Mouse (Mus musculus) hindlimb bud, embryonic 11.5 days (tissue): ENCODE results near the gene Tomm7.
A peak's percentile ranks its signal among the peaks of the same experiment; 100 is the strongest.
"Not testable (repeated sequence)": the region's sequence is repeated elsewhere in the genome, so short reads cannot be mapped to it uniquely, and the experiment has no call there.

ENCODE experiments used
- DNase-seq: peaks from one replicate; pipeline ENCODE4 v3.0.0-alpha.2; 2012; ENCODE audit warnings: low read depth, low spot score; ENCODE audit errors: extremely low spot score

The Tomm7 gene

DNA sequence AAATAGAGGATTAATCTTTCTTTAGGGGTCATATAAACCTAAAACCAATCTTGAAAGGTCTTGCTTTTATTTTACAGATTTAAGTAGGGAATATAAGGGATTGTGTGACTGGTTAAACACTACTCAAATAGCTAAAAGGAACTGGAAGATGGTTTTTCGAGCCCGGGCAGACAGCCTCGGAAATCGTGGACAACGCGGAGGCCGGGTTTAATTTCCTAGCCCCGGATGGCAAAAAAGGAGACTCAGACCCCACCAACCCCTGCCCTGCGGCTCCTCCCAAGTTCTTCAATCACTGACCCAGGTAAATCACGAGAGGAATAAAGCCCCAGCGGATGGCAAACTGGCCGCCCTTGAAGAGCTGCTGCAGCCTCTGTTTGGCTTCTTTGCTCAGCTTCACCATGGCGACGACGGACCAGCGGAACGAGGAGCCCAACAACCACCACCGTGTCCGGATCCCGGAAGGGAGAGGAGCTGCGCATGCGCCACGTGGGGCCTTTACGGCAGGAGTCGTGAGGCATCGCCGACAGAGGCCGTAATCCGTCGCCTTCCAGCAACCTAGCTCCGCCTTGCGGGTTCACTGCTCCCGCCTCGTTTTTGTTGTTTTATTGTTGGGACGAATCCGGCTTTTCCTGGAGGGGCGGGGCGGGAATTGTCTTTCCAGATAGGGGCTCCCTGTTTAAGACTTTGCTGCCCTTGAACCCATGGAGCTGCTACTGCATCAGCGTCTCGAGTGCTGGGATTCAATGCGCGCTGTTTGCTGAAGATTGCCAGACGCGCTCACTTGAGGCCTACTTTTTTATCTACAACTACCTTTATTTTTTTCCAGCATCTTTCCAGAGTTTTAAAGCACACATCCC is at the start of gene Tomm7:
Gene Tomm7 (minus strand): TSS at position 488 of the 857 bp plus-strand sequence.
- peak; percentile 95 for DNase-seq

DNA sequence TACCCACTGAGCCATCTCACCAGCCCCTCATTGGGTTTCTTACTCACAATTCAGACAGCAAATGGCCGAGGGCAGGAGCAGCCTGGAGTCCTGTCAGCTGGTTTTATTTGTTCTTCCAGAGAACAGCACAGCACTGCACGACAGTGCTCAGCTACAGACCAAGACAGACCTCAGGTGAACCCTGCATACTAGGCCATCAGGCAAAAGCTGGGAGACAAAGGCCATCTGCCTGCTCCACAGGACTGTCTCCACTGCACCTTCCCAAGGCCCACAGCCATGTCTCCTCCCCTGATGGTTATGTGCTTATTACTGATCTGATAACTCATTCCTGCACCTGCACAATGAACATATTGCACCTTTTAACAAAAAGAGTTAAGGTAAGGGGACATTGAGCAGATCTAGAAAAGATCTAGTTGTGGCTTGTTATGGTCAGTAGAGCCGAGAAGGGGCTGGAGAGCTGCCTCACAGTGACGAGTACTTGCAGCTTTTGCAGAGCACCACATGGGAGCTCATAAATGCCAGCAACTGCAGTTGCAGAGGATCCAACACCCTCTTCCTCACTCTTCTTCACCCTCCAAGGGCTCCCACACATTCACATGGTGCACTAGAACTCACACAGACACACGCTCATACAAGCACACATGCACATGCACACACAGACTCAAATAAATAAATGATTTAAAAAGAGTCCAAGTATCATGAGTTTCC is 49.3 kb upstream of the Tomm7 start:
- DNase-seq = no peak

DNA sequence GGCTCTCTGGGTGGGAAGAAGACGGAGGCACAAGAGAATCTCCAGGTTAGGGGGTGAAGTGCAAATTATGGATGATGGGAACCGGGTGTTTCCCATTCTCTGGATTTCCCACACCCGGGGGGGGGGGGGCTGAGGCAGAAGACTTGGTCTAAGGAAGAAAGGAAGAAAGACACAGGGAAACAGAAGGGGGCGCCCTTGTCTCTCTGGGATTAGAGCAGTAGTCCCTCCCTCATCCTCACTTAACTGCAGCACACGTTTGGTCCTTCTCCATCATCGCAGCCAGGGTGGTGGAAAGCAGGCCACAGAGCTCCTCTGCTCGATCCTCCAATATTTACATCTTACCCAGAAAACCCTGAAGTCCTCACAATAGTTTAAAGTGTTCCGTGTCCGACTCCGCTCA is 46.8 kb upstream of the Tomm7 start:
- no peak for DNase-seq

DNA sequence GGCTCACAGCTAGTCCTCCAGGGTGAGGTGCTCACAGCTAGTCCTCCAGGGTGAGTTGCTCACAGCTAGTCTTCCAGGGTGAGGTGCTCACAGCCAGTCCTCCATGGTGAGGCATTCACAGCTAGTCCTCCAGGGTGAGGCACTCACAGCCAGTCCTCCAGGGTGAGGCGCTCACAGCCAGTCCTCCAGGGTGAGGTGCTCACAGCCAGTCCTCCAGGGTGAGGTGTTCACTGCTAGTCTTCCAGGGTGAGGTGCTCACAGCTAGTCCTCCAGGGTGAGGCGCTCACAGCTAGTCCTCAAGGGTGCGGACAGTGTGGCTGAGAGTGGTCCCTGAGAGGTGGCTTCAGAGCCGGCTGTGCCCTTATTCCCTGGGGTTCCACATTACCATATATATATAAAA is 45.5 kb upstream of the Tomm7 start:
- DNase-seq = no peak

DNA sequence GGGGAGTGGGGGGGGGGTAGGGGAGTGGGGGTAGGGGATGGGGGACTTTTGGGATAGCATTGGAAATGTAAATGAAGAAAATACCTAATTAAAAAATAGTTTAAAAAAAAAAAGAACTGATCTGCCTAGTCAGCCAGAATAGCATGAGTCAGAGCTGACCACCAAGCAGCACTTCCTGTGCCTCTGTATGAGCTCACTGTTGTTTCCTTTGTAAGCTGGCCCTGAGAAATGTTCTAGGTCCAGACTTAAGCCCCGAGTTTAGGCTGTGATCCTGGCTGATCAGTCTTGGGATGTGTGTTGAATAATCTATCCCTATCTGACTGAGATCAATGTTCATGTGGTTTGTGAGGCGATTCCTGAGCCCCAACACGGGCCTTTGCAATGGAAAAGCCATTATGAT is 43.1 kb upstream of the Tomm7 start:
- no peak for DNase-seq

DNA sequence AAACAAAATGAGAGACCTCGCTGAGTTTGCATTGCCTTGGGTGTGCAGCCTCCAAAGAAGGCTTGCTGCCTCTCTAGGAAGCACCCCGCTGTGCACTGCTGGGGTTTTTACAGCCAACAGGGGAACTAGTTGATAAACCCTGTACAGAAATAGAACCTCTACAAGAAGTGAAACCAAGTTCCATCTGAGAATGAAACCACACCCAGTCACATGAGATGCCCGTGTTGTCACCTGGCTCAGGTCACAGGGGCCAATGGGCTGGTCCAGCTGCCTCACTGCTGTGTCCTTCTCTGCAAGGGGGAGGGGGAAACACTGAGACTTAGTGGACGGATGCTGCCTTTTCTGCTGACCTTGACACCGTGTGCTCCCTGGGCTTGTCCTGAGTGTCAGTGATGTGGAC is 30.5 kb upstream of the Tomm7 start:
- no peak for DNase-seq

DNA sequence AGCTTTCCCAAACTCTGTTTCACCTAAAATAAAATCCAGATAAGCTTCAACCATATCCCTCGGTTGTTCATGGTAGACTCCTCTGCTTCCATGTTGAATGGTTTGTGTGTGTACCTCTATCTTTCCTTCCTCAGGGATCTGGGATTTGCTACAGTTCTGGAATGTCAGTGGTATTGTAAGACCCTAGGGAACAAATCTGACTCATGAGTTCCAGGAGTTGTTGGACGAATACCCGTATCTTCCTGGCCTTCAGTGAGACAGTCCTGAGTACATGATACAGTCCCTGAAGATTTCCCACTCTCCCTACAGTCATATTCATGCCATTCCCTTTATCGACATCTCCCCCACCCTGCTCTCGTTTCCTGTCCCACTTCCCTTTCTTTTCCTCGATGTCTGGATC is 28.6 kb upstream of the Tomm7 start:
- no peak for DNase-seq

DNA sequence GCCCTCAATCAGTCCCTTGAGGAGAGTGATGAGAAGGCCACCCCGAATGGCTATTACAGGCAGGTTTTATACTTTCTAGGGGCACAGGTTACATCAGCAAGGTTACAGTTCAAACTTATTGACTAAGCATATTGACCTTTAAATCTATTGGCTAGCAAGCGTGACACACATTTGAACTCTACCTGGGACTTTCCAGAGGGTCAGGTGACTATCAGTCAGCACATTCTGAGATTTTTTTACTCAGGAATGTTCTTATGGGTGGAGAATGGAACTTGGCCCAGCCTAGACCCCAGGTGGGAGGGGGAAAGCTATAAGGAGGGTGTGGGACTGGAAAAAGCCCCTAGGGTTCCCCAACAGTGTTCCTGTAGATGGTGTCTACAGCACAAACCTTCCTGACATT is 27.4 kb upstream of the Tomm7 start:
- not testable (repeated sequence) for DNase-seq

DNA sequence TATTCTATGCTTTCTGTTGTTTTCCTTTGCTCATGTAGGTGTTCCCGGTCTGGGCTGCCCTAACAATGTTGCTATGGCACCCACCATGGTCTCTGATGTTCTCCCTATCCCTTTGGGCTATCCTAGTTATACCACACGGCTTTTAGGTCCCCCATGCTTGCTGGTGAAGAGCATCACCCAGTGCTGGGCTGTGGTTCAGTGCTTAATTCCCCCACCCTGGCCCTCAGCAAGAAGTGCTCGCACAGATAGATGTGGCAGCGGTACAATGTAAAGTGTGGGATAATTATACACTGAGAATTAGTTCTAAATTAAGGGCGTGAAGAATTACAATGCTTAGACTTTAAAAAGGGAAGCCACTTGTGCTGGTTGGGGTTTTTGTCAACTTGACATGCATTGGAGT is 22.0 kb upstream of the Tomm7 start:
- no peak for DNase-seq

DNA sequence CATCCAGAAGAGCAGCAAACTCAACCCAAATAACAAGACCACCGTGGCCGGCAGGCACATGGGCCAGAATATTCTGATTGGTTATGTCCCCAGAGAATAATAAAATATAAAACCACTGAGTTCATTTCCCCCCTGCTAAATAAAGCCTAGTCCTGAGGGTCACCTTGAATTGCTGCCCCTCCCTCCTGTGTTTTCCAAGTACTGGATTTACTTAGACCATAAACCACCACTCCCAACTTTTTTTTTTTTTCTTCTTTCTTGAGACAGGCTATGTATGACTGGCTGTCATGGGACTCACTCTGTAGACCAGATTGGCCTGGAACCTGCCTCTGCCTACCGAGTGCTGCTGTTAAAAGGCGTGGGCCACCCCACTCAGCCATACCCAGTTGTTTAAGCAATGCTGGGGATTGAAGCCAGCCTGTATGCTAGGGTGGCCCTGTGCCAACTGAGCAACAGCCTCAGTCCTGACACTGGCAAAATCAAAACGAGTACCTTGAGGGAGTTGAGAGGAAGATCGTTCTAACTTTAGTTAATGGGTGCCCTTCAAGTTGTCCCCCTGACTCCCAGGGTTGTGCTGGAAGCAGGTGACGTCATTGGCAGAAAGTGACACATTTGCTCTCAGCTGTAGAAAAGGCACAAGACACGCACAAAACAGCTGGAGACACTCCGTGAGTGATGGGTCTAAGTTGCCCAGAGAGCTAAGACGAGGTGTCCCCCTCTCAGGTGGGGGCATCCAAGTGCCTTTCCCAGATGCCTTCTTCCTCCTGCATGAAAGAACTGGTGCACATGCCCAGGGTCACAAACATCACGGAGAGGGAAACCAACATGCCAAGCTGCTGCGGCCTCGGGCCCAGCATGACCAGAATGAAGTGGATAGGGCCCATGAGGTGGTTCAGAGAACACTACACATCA is 20.3 kb upstream of the Tomm7 start:
- no peak for DNase-seq

DNA sequence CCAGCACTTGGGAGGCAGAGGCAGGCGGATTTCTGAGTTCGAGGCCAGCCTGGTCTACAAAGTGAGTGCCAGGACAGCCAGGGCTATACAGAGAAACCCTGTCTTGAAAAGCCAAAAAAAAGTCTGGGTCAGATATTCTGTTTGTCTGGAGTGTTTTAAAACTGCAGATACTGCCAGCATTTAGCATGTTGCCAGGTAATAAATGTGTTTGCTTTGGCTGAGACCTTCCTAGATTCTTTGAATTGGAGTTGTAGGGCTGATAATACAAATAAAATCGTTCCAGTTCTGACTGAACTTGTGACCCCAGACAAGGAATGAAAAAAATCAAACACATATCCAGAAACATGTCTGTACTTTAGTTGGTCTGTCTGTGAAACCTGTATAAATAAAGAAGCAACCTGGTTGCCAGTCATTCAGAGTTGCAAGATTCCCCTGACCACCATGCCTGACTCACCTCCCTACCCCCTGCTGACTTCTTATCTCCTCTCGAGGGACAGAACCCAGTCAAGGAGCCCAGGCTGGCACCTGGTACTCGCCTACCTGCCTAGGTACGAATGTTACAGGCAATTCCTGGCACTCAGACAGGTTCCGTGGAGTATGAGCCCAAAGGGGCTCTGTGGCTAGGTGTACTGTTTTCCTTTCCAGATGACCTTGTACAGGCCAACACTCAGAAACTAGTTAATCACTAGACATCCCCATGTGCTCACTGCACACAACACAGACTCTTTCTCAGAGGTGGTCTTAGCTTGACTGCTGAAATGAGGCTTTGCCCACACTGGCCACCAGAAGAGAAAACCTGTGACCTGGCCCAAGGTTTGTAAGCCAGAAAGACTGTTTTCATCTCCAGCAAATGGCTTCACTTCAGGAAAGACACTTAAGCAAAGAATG is 19.4 kb upstream of the Tomm7 start:
- no peak for DNase-seq

DNA sequence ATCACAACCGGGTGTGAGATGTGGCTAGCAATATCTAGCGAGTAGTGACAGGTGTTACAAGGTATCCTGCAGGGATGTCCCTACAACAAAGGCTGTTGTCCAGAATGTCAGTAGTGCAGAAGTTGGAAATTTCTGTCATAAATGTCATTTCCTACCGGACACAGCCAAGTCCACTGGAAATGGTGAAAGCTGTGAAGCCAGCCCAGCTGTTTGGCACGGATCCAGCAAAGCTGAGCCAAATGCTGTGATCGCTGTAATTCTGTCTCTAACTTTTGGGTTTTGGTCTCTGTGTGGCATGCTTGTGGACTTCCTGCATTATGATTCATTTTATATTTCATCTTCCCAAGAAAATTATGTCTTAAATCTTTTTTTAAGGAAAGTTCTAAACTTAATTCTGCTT is 18.3 kb upstream of the Tomm7 start:
- DNase-seq = no peak

DNA sequence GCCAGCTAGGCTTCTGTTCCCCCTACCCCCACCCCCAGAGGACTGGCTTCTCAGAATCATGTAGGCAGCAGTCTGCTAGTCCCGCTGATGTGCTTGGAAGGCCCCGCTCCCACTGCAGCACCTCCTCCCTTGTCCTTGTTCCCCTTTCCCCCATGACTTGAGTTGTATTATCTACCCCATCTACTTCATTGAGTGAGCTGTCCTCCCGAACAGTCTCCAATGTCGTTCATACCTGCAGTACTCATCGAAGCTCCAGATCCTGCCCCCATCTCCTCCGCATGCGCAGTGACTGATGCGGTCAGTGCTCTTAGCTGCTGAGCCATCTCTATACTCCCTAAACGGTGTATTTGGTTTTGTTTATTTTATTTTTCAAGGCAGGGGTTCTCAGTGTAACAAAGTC is 17.8 kb upstream of the Tomm7 start:
- no peak for DNase-seq

DNA sequence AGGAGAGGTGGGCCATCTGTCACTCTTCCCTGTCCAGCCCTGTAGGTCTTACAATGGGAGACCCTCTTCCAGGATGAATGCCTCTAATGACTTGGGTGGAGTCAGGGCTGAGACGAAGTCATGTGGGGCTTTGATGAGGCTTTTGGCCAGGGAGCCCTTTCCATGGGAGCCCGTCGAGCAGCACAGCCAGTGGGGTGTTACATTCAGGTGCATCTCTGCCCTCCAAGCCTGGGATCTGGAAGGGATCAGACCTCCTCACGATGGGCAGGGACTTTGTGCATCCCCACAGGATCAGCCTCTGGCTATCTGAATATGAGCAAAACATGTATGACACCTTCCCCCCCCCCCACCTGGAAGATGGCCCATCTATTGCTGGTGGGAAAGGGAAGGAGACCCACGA is 15.9 kb upstream of the Tomm7 start:
- DNase-seq = no peak

DNA sequence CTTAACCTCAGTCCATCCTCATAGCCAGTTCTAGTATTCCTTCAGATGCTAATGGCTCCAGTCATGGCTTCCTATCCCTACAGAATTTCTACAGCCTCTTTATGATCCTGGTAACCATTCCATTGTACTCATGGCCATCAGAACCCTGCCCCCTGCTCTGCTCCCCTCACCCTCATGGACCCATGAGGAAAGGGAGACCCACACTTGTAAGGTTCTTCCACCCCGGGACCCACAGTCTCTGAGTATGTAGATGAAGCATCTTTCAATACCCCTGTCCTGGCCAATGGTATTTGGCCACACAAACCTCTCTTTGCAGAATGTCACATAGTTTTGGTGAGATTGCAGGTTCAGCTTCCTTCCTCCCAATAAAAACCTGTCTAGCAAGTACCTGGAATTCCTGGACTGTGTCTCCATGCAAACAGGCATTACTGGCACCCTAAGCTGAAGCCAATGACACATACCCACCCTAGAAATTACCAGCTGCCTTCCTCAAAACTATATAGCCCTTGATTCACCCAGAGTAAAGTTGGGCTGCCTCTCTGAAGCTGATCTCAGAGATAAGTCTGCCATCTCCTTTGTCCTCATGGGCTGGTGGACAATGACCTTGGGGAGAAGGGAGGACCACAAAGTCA is 15.2 kb upstream of the Tomm7 start:
- no peak for DNase-seq

DNA sequence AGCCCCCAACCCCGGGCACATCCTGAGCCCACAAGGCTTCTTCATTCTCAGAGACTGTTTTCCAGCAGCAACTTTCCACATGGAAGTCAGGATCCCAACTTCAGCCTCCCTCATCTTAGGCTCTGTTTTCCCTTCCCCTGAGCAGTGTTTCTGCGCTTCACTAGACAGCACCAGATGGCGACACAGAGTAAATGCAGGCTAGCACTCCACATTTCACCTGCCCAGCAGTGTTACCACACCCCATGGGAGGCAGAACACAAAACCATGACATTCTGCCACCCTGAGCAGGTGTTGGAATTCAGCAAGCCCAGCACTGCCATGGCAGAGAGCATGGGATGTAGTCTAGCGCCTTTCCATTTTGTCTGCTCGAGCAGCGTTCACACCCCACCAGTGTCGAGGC is 14.7 kb upstream of the Tomm7 start:
- no peak for DNase-seq

DNA sequence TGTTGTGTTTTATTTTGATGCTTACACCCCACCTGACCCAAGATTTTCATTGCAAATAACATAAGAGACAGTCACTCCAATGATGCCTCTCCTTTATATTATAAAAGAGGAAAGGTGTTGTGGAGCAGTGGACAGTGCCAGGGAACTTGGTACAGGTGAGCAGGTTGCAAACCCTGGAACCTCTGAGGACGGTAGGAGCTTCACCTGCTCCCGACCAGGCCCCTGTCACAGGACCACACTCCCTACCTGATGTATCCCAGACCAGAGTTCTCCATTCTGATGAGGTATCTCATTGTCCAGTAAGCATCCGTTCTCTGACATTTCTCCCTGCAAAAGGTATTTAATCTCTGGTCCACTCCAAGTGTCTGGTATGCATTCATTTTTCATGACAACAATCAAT is 14.0 kb upstream of the Tomm7 start:
- no peak for DNase-seq

DNA sequence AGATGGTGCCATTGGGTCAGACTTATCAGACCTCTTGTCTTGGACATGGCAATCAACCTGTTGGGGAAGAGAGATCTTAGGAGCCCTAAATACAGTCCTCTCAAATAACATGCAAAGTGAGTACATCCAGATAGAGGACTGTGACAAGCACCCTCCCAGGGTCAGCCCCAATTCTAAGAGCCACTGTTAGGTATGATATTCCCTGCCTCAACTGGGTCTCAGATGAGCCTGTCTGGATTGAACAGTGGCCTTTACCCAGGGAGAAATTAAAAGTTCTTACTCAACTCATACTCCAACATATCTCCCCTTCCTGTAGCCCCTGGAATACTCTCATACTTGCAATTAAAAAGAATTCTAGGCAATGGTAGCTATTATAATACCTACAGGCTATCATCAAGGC is 13.2 kb upstream of the Tomm7 start:
- DNase-seq = no peak

DNA sequence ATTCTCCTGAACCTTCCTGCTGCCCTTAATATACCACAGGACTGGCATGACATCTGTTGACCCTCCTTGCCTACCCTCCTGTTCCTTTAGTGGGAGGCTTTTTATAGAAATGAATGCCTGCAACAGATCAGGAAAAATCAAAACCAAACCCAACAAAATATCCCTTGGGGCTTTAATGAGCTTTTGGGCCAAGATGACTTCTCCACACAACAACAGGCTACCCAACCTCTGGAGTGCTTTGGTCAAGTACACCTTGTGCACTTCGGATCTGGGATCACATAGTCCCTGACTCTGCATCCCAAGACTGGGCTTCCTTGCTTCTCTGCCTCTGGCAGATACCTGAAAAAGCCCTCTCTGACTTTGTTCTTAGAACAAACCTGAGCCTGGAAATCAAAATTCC is 12.2 kb upstream of the Tomm7 start:
- DNase-seq = no peak

DNA sequence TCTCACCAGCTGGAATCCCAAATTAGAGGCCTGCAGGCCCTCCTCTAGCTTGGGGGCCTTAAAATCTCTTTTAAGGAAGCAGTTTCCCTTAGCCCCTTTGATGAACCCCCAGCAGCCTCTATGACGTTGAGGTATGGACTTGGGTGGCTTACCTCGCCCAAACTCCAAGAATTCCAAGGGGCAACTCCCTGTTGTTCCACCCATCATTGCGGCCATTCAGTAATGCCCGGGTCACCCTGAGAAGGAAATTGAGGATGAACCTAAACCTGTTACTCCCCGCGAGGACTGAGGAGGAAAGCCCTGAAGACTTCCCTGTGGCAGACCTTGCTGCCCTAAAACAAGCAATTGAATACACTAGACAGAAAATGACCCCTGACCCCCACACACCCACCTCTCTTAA is 11.5 kb upstream of the Tomm7 start:
- DNase-seq = no peak
